Mouse (Mus musculus): ENCODE data around the gene Ncapd2.

Ncapd2 gene

DNA sequence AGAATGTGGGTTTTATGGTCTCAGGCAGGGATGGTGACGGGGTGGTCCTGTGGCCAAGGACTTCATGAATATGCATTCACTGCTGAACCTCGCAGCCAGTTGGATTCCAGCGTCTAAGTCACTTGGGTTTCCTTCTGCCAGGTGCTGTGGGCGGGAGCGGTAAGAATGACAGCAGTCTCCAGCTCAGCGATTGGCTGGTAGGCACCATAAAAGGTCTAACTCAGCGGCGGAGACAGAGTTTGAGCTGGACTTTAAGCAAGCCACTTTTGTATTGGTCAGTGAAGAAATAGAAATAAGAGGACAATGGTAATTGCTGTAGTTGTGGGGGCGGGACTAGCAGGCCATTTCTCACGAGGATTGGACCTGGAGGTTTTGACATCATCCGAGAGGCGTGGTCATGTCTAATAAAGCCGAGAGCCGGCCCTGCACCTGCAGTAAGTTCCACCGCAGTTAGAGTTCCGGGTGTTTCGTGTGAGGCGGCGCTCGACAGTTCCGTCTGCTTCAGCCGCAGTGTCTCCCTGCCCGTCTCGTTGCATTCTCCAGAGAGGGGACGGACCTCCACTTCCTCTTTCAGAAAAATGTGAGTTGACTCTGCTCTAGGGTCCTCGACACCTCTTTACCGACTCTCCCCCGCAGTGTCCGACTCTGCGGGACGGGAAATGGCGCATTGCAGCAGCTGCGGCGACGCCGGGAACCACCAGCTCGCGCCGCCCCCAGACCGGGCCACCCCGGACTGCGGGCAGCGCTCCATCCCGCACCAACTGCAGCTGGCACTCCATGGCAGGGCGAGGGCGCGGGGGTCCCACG is 23.9 kb upstream of the Ncapd2 start, which contains the start of gene Vamp1:
Gene Vamp1 (plus strand): TSS at position 404 of the 807 bp plus-strand sequence.
- peak; percentile 95 to 98 for DNase-seq (ENCODE audit: low spot score in 2 of 2)

GRCm38 (mm10) chr6:125213715-125214114 is 22.2 kb upstream of the Ncapd2 start:
- DNase-seq (ENCODE audit: low spot score in 2 of 2), result no peak

DNA sequence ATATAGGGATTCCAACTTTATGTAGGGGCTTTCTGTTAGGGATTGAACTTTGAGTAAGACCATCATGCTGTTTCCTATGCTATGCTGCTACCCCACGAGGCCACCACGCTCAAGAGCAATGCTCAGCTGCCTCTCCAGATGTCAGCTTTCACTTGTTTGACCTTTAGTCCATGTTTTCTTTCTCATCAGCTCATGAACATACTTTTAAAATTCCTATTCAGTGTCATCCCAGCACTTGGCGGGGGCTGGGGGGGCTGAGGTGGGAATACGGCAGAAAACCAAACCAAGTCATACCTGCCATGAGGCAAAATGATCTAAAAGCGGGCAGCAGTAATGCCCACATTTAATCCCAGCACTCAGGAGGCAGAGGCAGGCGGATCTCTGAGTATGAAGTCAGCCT is 21.6 kb upstream of the Ncapd2 start:
- no peak for DNase-seq (ENCODE audit: low spot score in 2 of 2)

DNA sequence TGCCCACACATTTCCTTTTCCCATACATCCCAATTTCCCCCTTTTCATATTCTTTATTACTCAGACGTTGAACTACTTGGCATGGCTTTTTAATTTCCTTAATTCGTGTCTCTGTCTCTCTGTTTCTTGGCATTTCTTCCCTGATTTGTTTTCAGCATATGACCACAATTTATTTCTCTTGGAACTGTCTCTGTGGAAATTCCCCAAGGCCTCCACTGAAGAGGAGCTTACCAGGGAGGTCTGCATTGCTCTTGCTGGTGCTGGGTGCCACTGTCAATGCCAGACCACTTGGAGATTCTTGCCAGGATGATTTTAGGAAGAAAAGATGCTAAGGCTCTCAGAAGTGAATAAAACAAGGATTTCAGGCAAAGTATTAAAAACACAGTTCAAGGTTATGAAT is 21.1 kb upstream of the Ncapd2 start:
- DNase-seq (ENCODE audit: low spot score in 2 of 2), result no peak

DNA sequence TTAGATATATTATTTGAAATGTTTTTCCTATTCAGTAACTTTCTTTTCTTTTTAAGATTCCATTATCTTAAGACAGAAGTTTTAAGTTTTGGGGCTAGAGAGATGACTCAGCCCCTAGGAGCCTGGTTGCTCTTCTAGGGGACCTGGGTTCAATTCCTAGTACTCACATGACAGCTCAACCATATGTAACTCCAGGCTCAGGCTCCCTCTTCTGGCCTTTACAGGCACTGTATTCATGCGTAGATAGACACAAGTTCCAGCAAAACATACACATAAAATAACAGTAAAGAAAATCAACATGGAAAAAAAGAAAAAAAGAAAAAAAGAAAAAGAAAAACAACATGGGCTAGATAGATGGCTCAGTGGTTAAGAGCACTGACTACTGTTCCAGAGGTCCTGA is 18.9 kb upstream of the Ncapd2 start:
- no peak for DNase-seq (ENCODE audit: low spot score in 2 of 2)

- no peak for DNase-seq (ENCODE audit: low spot score in 2 of 2)
Measured at GRCm38 (mm10) chr6:125197166-125197565, 5.7 kb upstream of the Ncapd2 start.

DNA sequence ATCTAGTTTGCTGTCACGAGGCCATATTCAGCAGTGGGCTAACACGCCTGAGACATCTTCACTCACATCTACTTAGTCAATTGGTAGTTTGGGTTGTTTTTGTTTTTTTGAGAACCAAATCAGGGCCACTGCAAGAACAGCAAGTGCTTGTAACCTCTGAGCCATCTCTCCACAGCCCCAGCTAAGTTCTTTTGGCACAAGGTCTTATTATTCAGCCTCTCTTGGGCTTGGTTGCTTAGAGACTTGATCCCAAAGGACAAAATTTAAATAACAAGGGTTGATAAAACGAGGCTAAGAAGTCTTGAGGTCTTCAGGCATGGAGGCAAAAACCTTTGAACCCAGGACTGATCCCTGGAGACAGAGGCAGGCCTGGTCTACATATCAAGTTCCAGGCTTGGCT is 4.8 kb upstream of the Ncapd2 start:
- DNase-seq (ENCODE audit: low spot score in 2 of 2), result no peak

DNA sequence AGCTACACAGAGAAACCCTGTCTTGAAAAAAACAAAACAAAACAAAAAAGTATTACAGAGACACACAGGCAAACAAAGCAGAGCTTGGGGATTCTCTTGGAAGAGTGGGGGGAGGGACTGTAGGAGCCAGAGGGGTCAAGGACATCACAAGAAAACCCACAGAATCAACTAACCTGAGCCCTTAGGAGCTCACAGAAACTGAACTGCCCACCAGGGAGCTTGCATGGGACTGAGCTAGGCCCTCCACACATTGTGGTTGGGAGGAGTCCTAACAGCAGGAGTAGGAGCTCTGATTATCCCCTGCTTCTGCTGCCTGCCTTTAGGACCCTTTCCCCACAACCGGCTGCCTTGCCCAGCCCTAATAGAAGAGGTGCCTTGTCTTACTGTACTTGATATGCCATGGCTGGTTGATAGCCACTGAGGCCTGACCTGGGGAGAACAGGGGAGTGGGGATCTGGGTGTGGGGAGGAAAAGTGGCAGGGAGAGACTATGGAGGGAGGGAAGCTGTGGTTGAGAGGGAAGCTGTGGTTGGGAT is 4.1 kb upstream of the Ncapd2 start:
- DNase-seq (ENCODE audit: low spot score in 2 of 2), result no peak

GRCm38 (mm10) chr6:125193390-125193789 is 1.9 kb upstream of the Ncapd2 start:
- DNase-seq (ENCODE audit: low spot score in 2 of 2), result no peak

- DNase-seq (ENCODE audit: low spot score in 2 of 2), result no peak
Measured at GRCm38 (mm10) chr6:125192841-125193240, 1.3 kb upstream of the Ncapd2 start.

DNA sequence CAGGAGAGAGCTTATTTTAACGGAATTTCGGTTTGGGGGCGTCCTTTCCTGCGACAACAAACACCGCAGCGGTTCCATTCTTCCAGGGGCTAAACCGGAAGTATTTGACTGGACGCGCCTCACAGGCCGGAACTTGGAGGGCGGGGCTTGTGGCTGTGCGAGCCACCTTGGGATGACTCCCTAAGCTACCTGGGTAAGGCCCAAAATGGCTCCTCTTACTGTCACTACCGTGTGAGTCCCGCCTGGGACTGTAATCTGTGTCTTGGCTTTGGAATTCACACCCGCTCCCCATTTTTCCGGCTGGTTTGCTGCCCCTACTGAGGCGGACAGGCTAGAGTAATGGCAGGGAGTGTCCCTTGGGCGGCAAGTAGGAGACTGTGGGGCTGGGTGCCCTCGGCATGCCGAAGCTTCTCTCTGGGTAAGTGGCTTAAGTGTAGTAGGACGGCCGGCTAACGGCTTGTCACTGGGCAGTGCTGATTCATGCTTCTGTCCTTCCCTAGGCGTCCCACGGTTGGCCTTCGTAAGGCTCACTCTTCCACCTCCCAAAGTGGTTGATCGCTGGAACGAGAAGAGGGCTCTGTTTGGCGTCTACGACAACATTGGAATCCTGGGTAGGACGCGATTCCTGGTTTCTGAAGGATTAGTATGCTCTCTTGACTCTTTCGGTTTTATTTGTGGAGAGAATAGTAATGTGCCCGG is 664 bp upstream of the Ncapd2 start:
- DNase-seq (ENCODE audit: low spot score in 2 of 2), result peak; percentile 95

- DNase-seq (ENCODE audit: low spot score in 2 of 2), result no peak
Measured at GRCm38 (mm10) chr6:125190816-125191215, 685 bp downstream of the Ncapd2 start.

GRCm38 (mm10) chr6:125186203-125186602 is 5.3 kb downstream of the Ncapd2 start:
- no peak for DNase-seq (ENCODE audit: low spot score in 2 of 2)

- DNase-seq (ENCODE audit: low spot score in 2 of 2), result no peak
Measured at GRCm38 (mm10) chr6:125182133-125182532, 9.4 kb downstream of the Ncapd2 start.

DNA sequence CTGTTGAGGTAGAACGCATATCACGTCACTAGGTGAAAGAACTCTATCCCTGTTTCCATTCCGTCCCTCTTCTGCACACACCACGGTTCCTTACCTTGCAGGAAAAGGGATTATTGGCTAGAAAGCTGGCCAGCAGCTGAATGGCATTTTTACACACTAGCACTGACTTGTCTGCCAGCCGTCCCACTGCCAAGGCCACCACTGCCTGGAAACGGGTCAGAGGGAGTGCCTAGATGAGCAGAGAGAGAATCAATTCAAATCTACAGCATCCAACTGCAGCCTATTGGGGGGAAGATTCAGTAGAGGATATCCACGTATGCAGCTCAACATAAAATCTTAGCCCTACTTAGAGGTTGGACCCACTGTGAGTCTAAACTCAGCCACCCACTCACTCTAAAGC is 11.9 kb downstream of the Ncapd2 start:
- peak in 1 of 2 experiments; percentile 23 for DNase-seq (ENCODE audit: low spot score in 2 of 2)

DNA sequence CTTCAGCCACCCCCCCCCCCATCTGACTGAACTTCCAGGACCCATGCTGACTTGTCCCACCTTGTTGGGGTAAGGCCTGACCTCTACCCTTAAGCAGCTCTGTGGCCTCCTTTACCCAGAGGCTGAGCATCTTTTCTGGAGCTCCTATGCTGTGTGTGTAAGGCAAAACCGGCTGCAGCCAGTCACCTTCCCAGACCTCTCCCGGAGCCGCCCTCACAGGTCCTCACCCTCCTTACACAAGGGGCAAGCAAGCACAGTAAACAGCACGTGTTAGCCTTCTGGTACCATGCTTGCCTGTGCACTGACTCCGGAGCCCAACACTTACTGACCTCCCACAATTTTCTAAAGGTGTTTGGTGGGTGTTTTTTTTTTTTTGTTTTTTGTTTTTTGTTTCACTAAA is 16.0 kb downstream of the Ncapd2 start:
- DNase-seq (ENCODE audit: low spot score in 2 of 2), result no peak

DNA sequence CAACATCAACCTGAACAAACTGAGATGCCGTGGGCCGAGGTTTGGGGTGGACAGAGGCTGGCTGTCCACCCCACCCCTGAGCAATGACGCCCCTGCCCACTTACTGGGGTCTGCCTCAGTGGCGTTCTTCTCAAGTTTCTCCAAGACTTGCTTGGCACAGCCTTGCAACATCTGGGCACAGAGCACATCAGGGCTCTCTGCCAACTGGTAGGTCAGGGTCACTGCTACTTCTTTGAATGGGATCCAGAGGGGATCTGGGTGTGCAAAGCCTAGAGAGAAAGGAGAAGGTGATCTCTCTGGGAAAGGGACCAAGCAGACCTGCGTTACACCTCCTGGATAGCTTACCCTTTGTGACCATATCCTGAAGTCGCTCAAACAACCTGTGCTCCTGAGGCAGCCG is 18.2 kb downstream of the Ncapd2 start:
- no peak for DNase-seq (ENCODE audit: low spot score in 2 of 2)

GRCm38 (mm10) chr6:125172474-125172873 is 19.0 kb downstream of the Ncapd2 start:
- DNase-seq (ENCODE audit: low spot score in 2 of 2), result no peak

DNA sequence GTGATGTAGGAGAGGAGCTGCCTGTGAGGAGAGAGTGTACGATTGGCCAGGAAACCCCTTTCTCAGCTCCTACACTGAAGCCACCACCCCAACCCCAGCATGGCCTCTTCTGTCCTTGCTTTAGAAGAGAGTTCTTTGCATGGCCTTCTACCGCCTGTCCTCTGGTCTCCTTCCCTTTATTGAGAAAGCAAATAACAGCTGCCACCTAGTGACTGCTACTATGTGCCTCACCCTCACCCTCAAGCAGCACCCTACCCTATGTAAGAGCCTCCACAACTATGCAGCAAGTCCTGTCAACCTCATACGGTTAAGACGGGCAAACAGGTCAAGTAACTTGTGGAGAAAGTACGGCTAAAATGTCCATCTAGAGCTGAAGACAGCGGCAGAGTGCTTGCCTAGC is 21.3 kb downstream of the Ncapd2 start:
- DNase-seq (ENCODE audit: low spot score in 2 of 2), result no peak

DNA sequence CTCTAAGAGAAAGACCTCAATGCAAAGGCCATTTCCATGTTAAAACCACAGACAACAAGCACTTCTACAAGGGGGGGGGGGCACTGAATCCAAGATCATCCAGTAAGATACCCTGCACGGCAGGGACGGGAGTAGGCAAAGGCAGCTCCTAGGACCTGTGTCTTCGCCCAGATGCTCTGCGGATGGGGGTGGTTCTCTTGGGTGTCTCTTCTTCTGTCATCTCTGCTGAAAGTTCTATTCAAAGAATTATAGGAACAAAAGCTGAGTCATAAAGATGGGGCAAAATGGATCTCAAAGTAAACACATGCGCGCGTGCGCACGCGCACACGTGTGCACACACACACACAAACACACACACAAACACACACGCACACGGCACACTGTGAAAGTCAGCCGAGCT is 23.4 kb downstream of the Ncapd2 start:
- DNase-seq (ENCODE audit: low spot score in 2 of 2), result no peak

DNA sequence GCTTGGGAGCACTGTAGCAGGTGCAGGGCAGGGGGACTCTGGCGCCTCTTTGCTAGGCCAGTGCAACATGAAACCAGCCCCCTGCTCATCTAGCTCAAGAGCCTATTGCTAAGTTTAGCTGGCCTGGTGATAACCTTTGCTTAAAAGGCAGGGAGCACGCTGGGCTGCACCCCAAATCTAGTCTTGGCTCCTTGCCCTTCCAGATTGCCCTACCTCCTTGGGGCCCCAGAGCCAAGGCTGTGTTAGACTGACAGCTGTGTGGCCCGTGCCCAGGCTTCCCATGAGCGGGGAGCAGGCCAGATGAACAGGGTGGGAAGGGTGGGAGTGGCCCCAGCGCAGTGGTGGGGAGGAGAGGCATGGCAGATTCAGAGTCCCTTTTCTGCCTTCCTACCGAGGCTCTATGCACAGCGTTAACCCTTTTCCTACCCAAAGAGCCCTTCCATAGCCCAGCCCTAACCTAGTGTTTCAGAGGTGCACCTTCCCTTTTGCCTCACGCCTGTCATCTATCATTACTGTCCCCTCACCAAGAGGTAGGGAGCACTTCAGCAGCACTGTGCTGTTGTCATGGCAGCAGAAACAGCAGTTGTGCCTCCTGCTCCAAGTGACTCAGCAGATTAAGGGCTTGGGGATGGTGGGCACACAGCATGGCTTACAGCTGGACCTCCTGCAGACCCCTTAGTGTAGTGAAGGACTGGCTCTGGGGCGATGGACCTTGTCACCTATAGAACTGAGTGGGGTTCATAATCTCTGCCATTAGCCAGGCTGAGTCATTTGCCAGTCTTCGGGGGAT is 24.4 kb downstream of the Ncapd2 start:
- DNase-seq (ENCODE audit: low spot score in 2 of 2), result peak in 1 of 2 experiments; percentile 70

Data from right cerebral cortex, postnatal 10 days (tissue).